ENCODE assay signal across 2 mouse cellular contexts in genomic region chr11:96997380-96997956, GRCm38 (mm10).
TF ChIP-seq lines count a peak whose summit lies in the region.

No protein-coding gene starts in this region.

TF ChIP-seq in C2C12, 6 proteins besides CTCF, POLR2A, EP300 and RAD21:
- TF ChIP-seq FOSL1 (IDR thresholded peaks at IDR 0.05; ENCODE audit: insufficient read depth, low read length, poor library complexity, severe bottlenecking) (no peak), MYOD1 (IDR thresholded peaks at IDR 0.05; ENCODE audit: control insufficient read depth, insufficient read length, low read depth) (peak; percentile 39), MAX (IDR thresholded peaks at IDR 0.05) (no peak), MYOG (IDR thresholded peaks at IDR 0.05; ENCODE audit: control insufficient read depth, extremely low read depth, insufficient read length) (no peak), CEBPB (IDR thresholded peaks at IDR 0.05; ENCODE audit: low read depth) (peak; percentile 75), USF1 (IDR thresholded peaks at IDR 0.05; ENCODE audit: low read depth) (no peak)

TF ChIP-seq in CH12.LX, 34 proteins besides CTCF, POLR2A, EP300 and RAD21:
- TF ChIP-seq SIN3A (IDR thresholded peaks at IDR 0.05; ENCODE audit: low read length), result peak; percentile 93
- no peak for TF ChIP-seq ZC3H11A (IDR thresholded peaks at IDR 0.05; ENCODE audit: low read depth, low read length)
- TF ChIP-seq RCOR1 (conservative IDR thresholded peaks at IDR 0.05; ENCODE audit: low read depth, low read length), result peak; percentile 94; the same call in 1 of the 2 replicates
- peak; percentile 90 for TF ChIP-seq MEF2A (IDR thresholded peaks at IDR 0.05; ENCODE audit: borderline replicate concordance, low read depth, low read length)
- TF ChIP-seq USF2 (conservative IDR thresholded peaks at IDR 0.05; ENCODE audit: low read depth, low read length), result no peak
- TF ChIP-seq POLR2AphosphoS2 (IDR thresholded peaks at IDR 0.05; ENCODE audit: low read depth, low read length), result peak; percentile 41; the same call in 1 of the 2 replicates
- TF ChIP-seq MYC (IDR thresholded peaks at IDR 0.05; ENCODE audit: low read depth, low read length), result peak; percentile 84
- TF ChIP-seq MXI1 (IDR thresholded peaks at IDR 0.05; ENCODE audit: low read depth, low read length), result peak; percentile 61; the same call in 1 of the 2 replicates
- peak; percentile 94 for TF ChIP-seq CHD2 (IDR thresholded peaks at IDR 0.05; ENCODE audit: low read length)
- peak; percentile 53 for TF ChIP-seq HCFC1 (IDR thresholded peaks at IDR 0.05; ENCODE audit: low read depth, low read length)
- peak; percentile 97 for TF ChIP-seq TCF12 (IDR thresholded peaks at IDR 0.05; ENCODE audit: low read depth, low read length)
- peak; percentile 88 for TF ChIP-seq IRF4 (IDR thresholded peaks at IDR 0.05; ENCODE audit: low read depth, low read length)
- TF ChIP-seq KAT2A (IDR thresholded peaks at IDR 0.05; ENCODE audit: insufficient replicate concordance, low read length), result no peak
- no peak; the same call in 1 of the 2 replicates for TF ChIP-seq SMC3 (IDR thresholded peaks at IDR 0.05; ENCODE audit: low read depth, low read length)
- TF ChIP-seq GABPA (IDR thresholded peaks at IDR 0.05; ENCODE audit: insufficient replicate concordance, low read depth, low read length), result no peak
- peak; percentile 91 for TF ChIP-seq ETS1 (conservative IDR thresholded peaks at IDR 0.05; ENCODE audit: low read depth, low read length)
- TF ChIP-seq MAZ (IDR thresholded peaks at IDR 0.05; ENCODE audit: low read depth, low read length), result peak; percentile 97
- TF ChIP-seq NRF1 (IDR thresholded peaks at IDR 0.05; ENCODE audit: low read depth, low read length), result peak; percentile 68
- peak; percentile 95 for TF ChIP-seq BHLHE40 (IDR thresholded peaks at IDR 0.05; ENCODE audit: low read depth, low read length)
- no peak for TF ChIP-seq JUN (IDR thresholded peaks at IDR 0.05; ENCODE audit: insufficient read depth, low read depth, low read length)
- TF ChIP-seq TBP (conservative IDR thresholded peaks at IDR 0.05; ENCODE audit: low read depth, low read length), result 0 out of 2 replicates have a peak, but pooled peaks have one; percentile 11
- peak; percentile 54; the same call in 1 of the 2 replicates for TF ChIP-seq ZMIZ1 (IDR thresholded peaks at IDR 0.05; ENCODE audit: low read depth, low read length)
- peak; percentile 94 for TF ChIP-seq UBTF (IDR thresholded peaks at IDR 0.05; ENCODE audit: low read depth, low read length)
- peak; percentile 79 for TF ChIP-seq MAX (IDR thresholded peaks at IDR 0.05; ENCODE audit: low read length)
- TF ChIP-seq NELFE (IDR thresholded peaks at IDR 0.05; ENCODE audit: low read depth, low read length), result peak; percentile 70
